Mouse (Mus musculus): Measurements from ENCODE around the gene Apoa4.
A peak's percentile ranks its signal among the peaks of the same experiment; 100 is the strongest.

Apoa4 gene

GRCm38 (mm10) chr9:46282631-46283436 lies 42.3 kb downstream of the Apoa4 start, which contains the start of gene Bud13:
Bud13 (plus strand) TSS chr9:46283008.
- peak; percentile 88 for DNase-seq

Measured in cerebellum, adult 11 months (tissue).